Mouse (Mus musculus) embryonic facial prominence, embryonic 10.5 days (tissue): ENCODE data around the gene Ube2q1. TPM values are rescaled to one million over a fixed set of nuclear protein-coding genes. Genes with fewer than 3 reads are reported as not detected.

Experiments
- DNase-seq: peaks from one replicate; pipeline ENCODE4 v3.0.0-alpha.2; 2017; ENCODE audit warnings: low spot score
- H3K27ac ChIP-seq: fragments of 300-500 bp; sonication (generic); replicated peaks from 2 replicates; pipeline ENCODE4 v1.5.1; 2016; ENCODE audit warnings: mild to moderate bottlenecking
- H3K27me3 ChIP-seq: fragments of 300-500 bp; sonication (generic); replicated peaks from 2 replicates; pipeline ENCODE4 v1.6.1; 2016; ENCODE audit warnings: low read depth, mild to moderate bottlenecking; ENCODE audit not compliant: poor library complexity, severe bottlenecking
- H3K36me3 ChIP-seq: fragments of 300-500 bp; sonication (generic); replicated peaks from 2 replicates; pipeline ENCODE4 v1.6.1; 2016; ENCODE audit warnings: mild to moderate bottlenecking, moderate library complexity
- H3K4me1 ChIP-seq: fragments of 300-500 bp; sonication (generic); 2 replicates; pipeline ENCODE4 v1.6.1; 2016
- H3K4me3 ChIP-seq: fragments of 300-500 bp; sonication (generic); 2 replicates; pipeline ENCODE4 v1.5.1; 2016; ENCODE audit warnings: mild to moderate bottlenecking, moderate library complexity
- H3K9me3 ChIP-seq: fragments of 300-500 bp; sonication (generic); 2 replicates; pipeline ENCODE4 v1.6.1; 2016; ENCODE audit warnings: mild to moderate bottlenecking
- WGBS: fragments of 180-500 bp; shearing (Covaris S2); methylation state at CpG from one replicate; pipeline ENCODE4 v1.1.7; 2016; 5-methylcytosine and 5-hydroxymethylcytosine counted together
- polyA plus RNA-seq: library from polyadenylated mRNA; unstranded; fragments of >200 nt; fragmentation: Nextera tagmentation; extraction: Ambion mirVana; gene quantifications from 2 replicates; pipeline ENCODE4 v1.2.1, GENCODE M21; 2016

The Ube2q1 gene
- polyA plus RNA-seq: 12.7 and 13.2 TPM in 2 replicates

GRCm38 (mm10) chr3:89772968-89773709, at the start of gene Ube2q1:
TSS of gene Ube2q1 (plus strand) at chr3:89773616.
- Histone ChIP-seq H3K4me3 (peak within 1 kb of the TSS; percentile 99), H3K27ac (peak within 1 kb of the TSS; percentile 99), H3K4me1 (peaks cover 36% of the 10 kb centered on the region), H3K27me3 (no peaks in the 10 kb centered on the region), H3K36me3 (peaks cover 36% of the 10 kb centered on the region), H3K9me3 (no peaks in the 10 kb centered on the region)
- DNase-seq: peak; percentile 97
- WGBS: 1% methylated on average over 90 of the region's 90 CpGs

DNA sequence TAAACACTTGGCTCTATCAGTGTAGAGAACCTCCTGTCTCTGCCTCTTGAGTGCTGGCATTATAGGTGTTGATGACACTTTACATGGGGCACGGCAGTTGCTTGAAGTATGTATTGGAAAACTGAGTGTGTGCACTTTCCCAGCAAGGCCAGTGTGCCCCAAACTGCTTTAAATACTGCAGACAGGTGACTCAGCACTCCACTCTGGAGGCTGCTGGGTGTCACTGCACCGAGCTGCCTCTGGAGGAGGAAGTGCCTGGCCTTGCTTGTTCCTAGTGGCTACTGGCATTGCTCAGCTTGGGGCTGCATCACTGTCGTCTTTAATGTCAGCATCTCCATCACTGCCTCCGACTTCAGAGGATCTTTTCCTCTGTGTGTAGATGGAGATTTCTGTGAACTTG, 46.4 kb upstream of the Ube2q1 start:
- DNase-seq: peak; percentile 48
- H3K9me3 ChIP-seq: no peaks in the 10 kb centered on the region
- WGBS: 24% methylated on average over 4 of the region's 4 CpGs

GRCm38 (mm10) chr3:89728848-89729247, 44.6 kb upstream of the Ube2q1 start:
- H3K9me3 ChIP-seq: no peaks in the 10 kb centered on the region
- no peak overlapping the region for H3K27ac ChIP-seq
- 84% methylated on average over 2 of the region's 2 CpGs for WGBS
- peaks cover 19% of the 10 kb centered on the region for H3K4me1 ChIP-seq
- no peak overlapping the region for H3K4me3 ChIP-seq
- DNase-seq: no peak
- no peaks in the 10 kb centered on the region for H3K36me3 ChIP-seq
- H3K27me3 ChIP-seq: no peaks in the 10 kb centered on the region

More for the DNA sequence above, 46.4 kb upstream of the Ube2q1 start:
- Histone ChIP-seq H3K4me1 (peaks cover 19% of the 10 kb centered on the region), H3K27ac (no peak overlapping the region), H3K4me3 (no peak overlapping the region), H3K36me3 (no peaks in the 10 kb centered on the region), H3K27me3 (no peaks in the 10 kb centered on the region)

DNA sequence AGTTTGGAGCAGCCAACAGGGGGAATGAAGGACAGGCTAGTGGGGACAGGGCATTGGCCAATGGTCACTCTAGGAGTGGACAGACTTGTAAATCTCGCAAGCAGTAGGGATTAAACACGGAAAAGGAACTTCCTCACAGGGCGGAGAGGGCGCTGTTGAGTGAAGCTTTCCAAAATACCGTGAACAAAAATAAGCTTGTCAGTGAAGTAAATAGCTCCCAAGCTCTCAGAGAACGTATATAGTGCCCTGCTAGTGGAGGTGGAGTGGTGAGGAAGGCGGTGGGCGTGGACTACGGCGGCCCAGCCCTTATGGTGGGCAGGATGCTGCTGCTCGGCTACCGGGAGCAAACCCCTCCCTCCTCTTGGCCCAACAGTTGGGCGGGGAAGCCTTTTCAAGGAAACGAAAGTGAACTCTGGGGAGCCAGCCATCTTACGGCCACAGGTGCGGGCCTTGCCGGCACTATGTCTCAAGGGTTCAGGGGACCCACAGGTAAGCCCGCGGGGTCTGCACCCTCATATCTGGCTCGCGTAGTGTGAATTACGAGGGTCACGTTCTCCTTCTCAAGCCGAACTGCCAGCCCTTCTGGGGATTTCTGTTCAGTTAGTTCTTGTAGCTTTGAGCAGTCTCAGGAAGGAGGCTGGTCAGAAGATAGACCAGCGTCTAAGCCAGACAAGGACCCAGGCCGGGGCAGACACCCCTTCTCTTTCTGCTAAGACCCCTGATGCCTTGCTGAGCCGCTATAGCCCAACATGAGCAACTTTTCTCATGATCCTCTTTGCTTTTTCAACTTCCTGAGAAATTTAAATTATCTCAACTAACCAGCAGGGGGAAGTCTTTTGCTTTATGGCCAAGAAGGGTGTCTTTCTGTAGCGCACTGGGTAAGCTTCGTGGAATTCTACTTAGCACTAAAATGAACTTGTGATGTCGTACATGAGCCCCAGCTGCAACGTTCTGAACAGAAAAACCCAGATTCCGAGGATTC, 42.8 kb upstream of the Ube2q1 start:
- 5% methylated on average over 32 of the region's 32 CpGs for WGBS
- Histone ChIP-seq H3K27ac (peak overlapping the region; percentile 79), H3K9me3 (no peaks in the 10 kb centered on the region), H3K36me3 (peaks cover 11% of the 10 kb centered on the region), H3K4me3 (peak overlapping the region; percentile 69), H3K27me3 (no peaks in the 10 kb centered on the region), H3K4me1 (peaks cover 19% of the 10 kb centered on the region)
- DNase-seq: peak; percentile 79

DNA sequence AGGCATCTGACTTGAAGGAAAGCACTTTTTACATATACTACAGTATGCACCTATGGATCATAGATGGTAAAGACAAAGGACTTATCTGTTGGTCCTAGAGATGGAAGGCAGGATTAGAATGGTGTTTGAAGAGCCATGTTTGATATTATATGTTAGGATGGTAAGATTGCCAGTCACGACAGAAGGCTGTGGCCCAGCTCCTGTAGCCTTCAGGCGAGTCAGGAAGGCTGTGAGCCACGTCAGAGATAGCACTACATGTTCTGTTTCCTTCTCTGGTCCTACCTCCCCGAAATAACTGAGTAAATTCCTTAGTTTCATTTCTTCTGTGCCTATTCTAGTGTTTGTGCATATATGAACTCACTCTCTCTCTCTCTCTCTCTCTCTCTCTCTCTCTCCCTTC, 41.3 kb upstream of the Ube2q1 start:
- 89% methylated on average over 4 of the region's 4 CpGs for WGBS
- Histone ChIP-seq H3K27ac (no peak overlapping the region), H3K36me3 (peaks cover 25% of the 10 kb centered on the region), H3K4me1 (peaks cover 19% of the 10 kb centered on the region), H3K9me3 (no peaks in the 10 kb centered on the region), H3K4me3 (no peak overlapping the region), H3K27me3 (no peaks in the 10 kb centered on the region)
- DNase-seq: no peak

DNA sequence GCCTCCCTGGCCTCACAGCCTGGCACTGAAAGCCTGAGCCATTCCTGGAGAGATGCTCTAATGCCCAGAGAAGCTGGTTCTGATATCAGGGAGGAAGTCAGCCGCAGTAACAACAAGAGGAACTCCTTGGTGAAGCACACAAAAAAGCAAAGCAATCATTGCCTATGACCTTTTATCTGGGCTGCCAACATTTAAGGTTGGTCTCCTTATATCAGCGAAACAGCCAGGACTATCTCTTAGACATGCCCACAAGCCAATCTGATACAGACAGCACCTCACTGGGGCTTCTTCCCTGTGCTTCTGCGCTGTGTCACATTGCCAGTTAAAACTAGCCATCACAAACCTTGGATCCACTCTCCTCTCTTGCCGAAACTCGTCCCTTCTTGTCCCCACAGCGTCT, 34.9 kb upstream of the Ube2q1 start:
- Histone ChIP-seq H3K4me3 (no peak overlapping the region), H3K36me3 (peaks cover 85% of the 10 kb centered on the region), H3K9me3 (no peaks in the 10 kb centered on the region), H3K27me3 (no peaks in the 10 kb centered on the region), H3K27ac (no peak overlapping the region), H3K4me1 (no peaks in the 10 kb centered on the region)
- 93% methylated on average over 6 of the region's 6 CpGs for WGBS
- DNase-seq: no peak

DNA sequence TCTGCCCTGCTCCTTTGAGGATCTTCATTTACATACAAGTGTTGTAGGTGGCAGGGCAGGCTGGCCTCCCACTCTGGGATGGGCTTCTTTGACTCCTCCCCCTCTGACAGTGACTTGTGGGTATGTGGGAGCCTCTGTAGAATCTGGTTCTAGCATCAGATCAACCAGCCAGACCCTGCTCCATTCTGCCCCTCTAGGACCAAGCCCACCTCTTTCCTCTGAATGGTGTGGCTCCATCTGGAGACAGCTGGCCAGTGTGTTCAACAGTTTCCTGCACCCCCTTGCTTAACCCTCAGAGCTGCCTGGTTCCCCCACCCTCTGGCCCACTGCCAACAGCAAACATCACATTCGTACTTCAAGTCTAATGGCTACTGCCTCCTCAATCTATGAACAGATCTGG, 21.1 kb upstream of the Ube2q1 start:
- H3K36me3 ChIP-seq: peaks cover 54% of the 10 kb centered on the region
- DNase-seq: no peak
- no peaks in the 10 kb centered on the region for H3K9me3 ChIP-seq
- 89% methylated on average over 1 of the region's 1 CpGs for WGBS
- peaks cover 12% of the 10 kb centered on the region for H3K4me1 ChIP-seq
- H3K27me3 ChIP-seq: no peaks in the 10 kb centered on the region
- H3K27ac ChIP-seq: no peak overlapping the region
- H3K4me3 ChIP-seq: no peak overlapping the region

- 77% methylated on average over 6 of the region's 6 CpGs for WGBS
- no peak for DNase-seq
- peaks cover 18% of the 10 kb centered on the region for H3K4me1 ChIP-seq
- no peaks in the 10 kb centered on the region for H3K27me3 ChIP-seq
- no peak overlapping the region for H3K27ac ChIP-seq
- no peak overlapping the region for H3K4me3 ChIP-seq
- H3K9me3 ChIP-seq: no peaks in the 10 kb centered on the region
- peaks cover 27% of the 10 kb centered on the region for H3K36me3 ChIP-seq
Observed at GRCm38 (mm10) chr3:89755283-89755682, 18.1 kb upstream of the Ube2q1 start.

DNA sequence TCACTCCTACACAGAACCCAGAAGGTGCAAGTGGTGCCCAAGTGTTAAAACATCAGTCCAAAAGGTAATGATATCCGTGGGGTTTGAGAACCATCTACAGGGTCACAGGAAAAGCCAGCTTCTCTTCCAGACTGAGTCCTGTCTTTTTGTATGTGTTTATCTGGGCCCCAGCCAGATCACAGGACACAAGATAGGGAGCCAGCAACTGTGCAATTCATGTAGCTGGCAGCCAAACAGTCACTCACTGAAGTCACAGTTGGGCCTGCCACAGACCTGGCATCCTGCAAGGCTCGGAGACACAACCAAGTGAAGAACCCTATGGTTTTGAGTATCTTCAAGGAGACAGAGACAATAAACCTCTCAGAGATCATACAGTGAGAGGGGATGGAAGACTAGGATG, 15.6 kb upstream of the Ube2q1 start:
- H3K27ac ChIP-seq: no peak overlapping the region
- no peak for DNase-seq
- WGBS: 88% methylated on average over 2 of the region's 2 CpGs
- H3K4me3 ChIP-seq: no peak overlapping the region
- H3K27me3 ChIP-seq: 0 out of 2 replicates have a peak, but pooled peaks cover 6% of the 10 kb centered on the region
- peaks cover under 1% of the 10 kb centered on the region for H3K36me3 ChIP-seq
- H3K9me3 ChIP-seq: no peaks in the 10 kb centered on the region
- H3K4me1 ChIP-seq: peaks cover 21% of the 10 kb centered on the region

DNA sequence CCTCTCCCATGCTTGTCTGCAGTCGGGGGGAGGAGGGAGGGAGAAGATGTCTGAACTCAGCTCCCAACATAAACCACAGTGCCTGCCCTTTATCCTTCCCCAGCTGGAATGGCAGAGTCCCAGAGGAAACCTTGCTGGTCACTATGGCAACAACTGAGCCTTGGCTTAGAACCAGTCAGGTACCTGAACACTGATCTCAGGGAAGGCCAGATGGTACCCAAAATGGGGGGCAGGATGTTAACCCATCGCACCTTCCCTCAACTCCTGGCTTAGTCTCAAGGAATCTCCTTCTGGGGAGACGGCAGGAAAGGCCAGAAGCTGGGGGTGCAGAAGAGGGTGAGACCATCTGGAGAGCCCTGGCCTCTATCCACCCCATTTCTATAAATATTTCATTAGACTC, 13.6 kb upstream of the Ube2q1 start:
- H3K27ac ChIP-seq: no peak overlapping the region
- peaks cover 34% of the 10 kb centered on the region for H3K4me1 ChIP-seq
- 74% methylated on average over 3 of the region's 3 CpGs for WGBS
- H3K36me3 ChIP-seq: no peaks in the 10 kb centered on the region
- no peak for DNase-seq
- peaks cover 18% of the 10 kb centered on the region for H3K27me3 ChIP-seq
- no peak overlapping the region for H3K4me3 ChIP-seq
- H3K9me3 ChIP-seq: no peaks in the 10 kb centered on the region

GRCm38 (mm10) chr3:89764119-89764724, 9.2 kb upstream of the Ube2q1 start, which contains the start of gene Chrnb2:
TSS of gene Chrnb2 (minus strand) at chr3:89764632.
- Histone ChIP-seq H3K9me3 (no peaks in the 10 kb centered on the region), H3K36me3 (0 out of 2 replicates have a peak, but pooled peaks cover under 1% of the 10 kb centered on the region), H3K27me3 (peaks cover 18% of the 10 kb centered on the region), H3K27ac (peak within 1 kb of the TSS; percentile 16; the same call in 1 of the 2 replicates), H3K4me3 (peak within 1 kb of the TSS; percentile 48), H3K4me1 (peaks cover 20% of the 10 kb centered on the region)
- peak; percentile 91 for DNase-seq
- WGBS: under 1% methylated on average over 36 of the region's 36 CpGs

DNA sequence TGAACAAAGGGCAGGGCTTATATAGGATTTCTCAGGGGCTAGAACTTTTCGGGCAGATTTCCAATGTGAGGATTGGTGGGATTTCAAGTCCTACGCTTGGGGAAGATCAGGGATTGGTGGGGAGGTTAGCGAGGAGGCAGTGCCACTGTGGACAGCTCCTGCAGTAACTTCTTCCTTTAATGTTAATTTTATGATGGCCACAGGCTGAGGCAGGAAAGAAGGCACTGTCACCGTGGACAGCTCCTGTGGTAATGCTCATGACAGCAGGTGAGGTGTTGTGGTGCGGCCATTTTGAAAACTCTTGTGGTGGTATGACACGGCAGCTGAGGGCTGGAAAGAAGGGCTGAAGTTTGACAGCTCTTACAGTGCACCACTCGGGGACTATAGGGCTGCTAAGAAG, 3.8 kb upstream of the Ube2q1 start:
- Histone ChIP-seq H3K4me1 (peaks cover 22% of the 10 kb centered on the region), H3K27ac (no peak overlapping the region), H3K27me3 (no peaks in the 10 kb centered on the region; the same call in 1 of the 2 replicates), H3K9me3 (no peaks in the 10 kb centered on the region), H3K4me3 (no peak overlapping the region), H3K36me3 (0 out of 2 replicates have a peak, but pooled peaks cover 5% of the 10 kb centered on the region)
- 73% methylated on average over 7 of the region's 7 CpGs for WGBS
- DNase-seq: no peak
